Mouse (Mus musculus) MEL (cell line): ENCODE measurements around the gene Kif26a. TPM values are rescaled to one million over a fixed set of nuclear protein-coding genes. Genes with fewer than 3 reads are reported as not detected.
A peak's percentile ranks its signal among the peaks of the same experiment; 100 is the strongest.

Experiments
- DNase-seq: peaks from one replicate; pipeline ENCODE4 v3.0.0; 2011; ENCODE audit warnings: low read depth, low spot score
- H3K27ac ChIP-seq: 2 replicates; pipeline ENCODE4 v1.5.1; 2012; ENCODE audit warnings: low read depth, mild to moderate bottlenecking, control low read depth, low read length, moderate library complexity; ENCODE audit not compliant: control insufficient read depth
- H3K27me3 ChIP-seq, 2 experiments: fragments of 150-350 bp in 1 of 2; sonication (generic) in 1 of 2; 2 replicates each; pipeline ENCODE4 v1.6.1; 2012; ENCODE audit warnings: low read length in 2 of 2, mild to moderate bottlenecking in 2 of 2, improper control_type of control experiment in 1 of 2, moderate library complexity in 1 of 2; ENCODE audit not compliant: insufficient read depth in 2 of 2, control insufficient read depth in 1 of 2
- H3K36me3 ChIP-seq, 2 experiments: 2 replicates each; pipeline ENCODE4 v1.6.1; 2012 to 2014; ENCODE audit warnings: low read length in 2 of 2, improper control_type of control experiment in 1 of 2, inconsistent platforms in 1 of 2, mild to moderate bottlenecking in 1 of 2; ENCODE audit not compliant: insufficient read depth in 2 of 2, control insufficient read depth in 1 of 2
- H3K4me1 ChIP-seq, 2 experiments: fragments of 150-350 bp in 1 of 2; sonication (generic) in 1 of 2; 2 replicates each; pipeline ENCODE4 v1.6.1; 2012; ENCODE audit warnings: low read length in 2 of 2, improper control_type of control experiment in 1 of 2, mild to moderate bottlenecking in 1 of 2; ENCODE audit not compliant: insufficient read depth in 2 of 2, control insufficient read depth in 1 of 2
- H3K4me3 ChIP-seq, 2 experiments: fragments of 150-350 bp in 1 of 2; sonication (generic) in 1 of 2; 2 replicates each; pipeline ENCODE4 v1.5.1; 2012; ENCODE audit warnings: low read depth in 2 of 2, low read length in 2 of 2, mild to moderate bottlenecking in 2 of 2, moderate library complexity in 2 of 2, control low read depth in 1 of 2, improper control_type of control experiment in 1 of 2; ENCODE audit not compliant: control insufficient read depth in 1 of 2, insufficient read depth in 1 of 2
- H3K79me2 ChIP-seq: 2 replicates; pipeline ENCODE4 v1.6.1; 2012; ENCODE audit warnings: mild to moderate bottlenecking, low read length, moderate library complexity; ENCODE audit not compliant: control insufficient read depth, poor library complexity, insufficient read depth
- H3K9ac ChIP-seq: 2 replicates; pipeline ENCODE4 v1.6.1; 2012; ENCODE audit warnings: low read depth, mild to moderate bottlenecking, control low read depth, low read length, moderate library complexity; ENCODE audit not compliant: control insufficient read depth, poor library complexity, severe bottlenecking
- H3K9me3 ChIP-seq: fragments of 150-350 bp; sonication (generic); replicated peaks from 2 replicates; pipeline ENCODE4 v1.6.1; 2012; ENCODE audit warnings: mild to moderate bottlenecking, low read length, improper control_type of control experiment, moderate library complexity; ENCODE audit not compliant: insufficient read depth
- CHD1 ChIP-seq: IDR thresholded peaks from 2 replicates; pipeline ENCODE4 v1.6.1; 2012; ENCODE audit warnings: low read depth, mild to moderate bottlenecking, inconsistent platforms, low read length, improper control_type of control experiment
- CHD2 ChIP-seq: IDR thresholded peaks from 2 replicates; pipeline ENCODE4 v1.6.1; 2011; ENCODE audit warnings: low read length, improper control_type of control experiment
- CTCF ChIP-seq, 3 experiments: IDR thresholded peaks in 2 of 3; conservative IDR thresholded peaks in 1 of 3; 2 replicates each; pipeline ENCODE4 v1.5.1; 2011 to 2012; ENCODE audit warnings: low read length in 3 of 3, low read depth in 2 of 3, mild to moderate bottlenecking in 2 of 3, improper control_type of control experiment in 1 of 3, inconsistent platforms in 1 of 3, mixed read lengths in 1 of 3, moderate library complexity in 1 of 3; ENCODE audit not compliant: control insufficient read depth in 1 of 3, insufficient read depth in 1 of 3, poor library complexity in 1 of 3, severe bottlenecking in 1 of 3
- E2F4 ChIP-seq: IDR thresholded peaks from 2 replicates; pipeline ENCODE4 v1.6.1; 2011; ENCODE audit warnings: low read depth, low read length, improper control_type of control experiment, borderline replicate concordance
- ELF1 ChIP-seq: IDR thresholded peaks from 2 replicates; pipeline ENCODE4 v1.6.1; 2014; ENCODE audit warnings: low read depth, mild to moderate bottlenecking, inconsistent platforms, low read length, improper control_type of control experiment, moderate library complexity
- EP300 ChIP-seq, 2 experiments: IDR thresholded peaks; 2 replicates each; pipeline ENCODE4 v1.6.1; 2011; ENCODE audit warnings: improper control_type of control experiment in 2 of 2, low read length in 2 of 2, low read depth in 1 of 2, mild to moderate bottlenecking in 1 of 2
- GATA1 ChIP-seq: IDR thresholded peaks from 2 replicates; pipeline ENCODE4 v1.6.1; 2011; ENCODE audit warnings: low read depth, low read length, improper control_type of control experiment
- HCFC1 ChIP-seq: IDR thresholded peaks from 2 replicates; pipeline ENCODE4 v1.6.1; 2012; ENCODE audit warnings: low read depth, mild to moderate bottlenecking, inconsistent platforms, low read length, improper control_type of control experiment, moderate library complexity
- KAT2A ChIP-seq: conservative IDR thresholded peaks from 2 replicates; pipeline ENCODE4 v1.6.1; 2012; ENCODE audit warnings: low read depth, low read length, improper control_type of control experiment, inconsistent platforms
- MAX ChIP-seq: IDR thresholded peaks from 2 replicates; pipeline ENCODE4 v1.6.1; 2011; ENCODE audit warnings: low read length, improper control_type of control experiment
- MAZ ChIP-seq: IDR thresholded peaks from 2 replicates; pipeline ENCODE4 v1.6.1; 2012; ENCODE audit warnings: low read depth, mild to moderate bottlenecking, inconsistent platforms, low read length, improper control_type of control experiment
- MEF2A ChIP-seq: IDR thresholded peaks from 2 replicates; pipeline ENCODE4 v1.6.1; 2014; ENCODE audit warnings: low read depth, mild to moderate bottlenecking, inconsistent platforms, low read length, improper control_type of control experiment; ENCODE audit not compliant: poor library complexity, insufficient replicate concordance, severe bottlenecking; ENCODE audit errors: extremely low read depth
- MXI1 ChIP-seq: IDR thresholded peaks from 2 replicates; pipeline ENCODE4 v1.6.1; 2011; ENCODE audit warnings: mild to moderate bottlenecking, low read depth, low read length, improper control_type of control experiment
- MYB ChIP-seq: IDR thresholded peaks from 2 replicates; pipeline ENCODE4 v1.6.1; 2011; ENCODE audit warnings: mild to moderate bottlenecking, low read depth, low read length, improper control_type of control experiment
- MYC ChIP-seq: IDR thresholded peaks from 2 replicates; pipeline ENCODE4 v1.6.1; 2011; ENCODE audit warnings: low read depth, mild to moderate bottlenecking, low read length, improper control_type of control experiment, moderate library complexity
- NELFE ChIP-seq: IDR thresholded peaks from 2 replicates; pipeline ENCODE4 v1.6.1; 2011; ENCODE audit warnings: low read depth, low read length, improper control_type of control experiment
- NRF1 ChIP-seq: IDR thresholded peaks from 2 replicates; pipeline ENCODE4 v1.6.1; 2014; ENCODE audit warnings: low read depth, mild to moderate bottlenecking, inconsistent platforms, low read length, improper control_type of control experiment, moderate library complexity; ENCODE audit not compliant: poor library complexity, insufficient read depth, severe bottlenecking
- POLR2A ChIP-seq, 2 experiments: IDR thresholded peaks; 2 replicates each; pipeline ENCODE4 v1.6.1; 2011 to 2012; ENCODE audit warnings: low read length in 2 of 2, mild to moderate bottlenecking in 2 of 2, control low read depth in 1 of 2, improper control_type of control experiment in 1 of 2, low read depth in 1 of 2, moderate library complexity in 1 of 2; ENCODE audit not compliant: control insufficient read depth in 1 of 2, insufficient read depth in 1 of 2, poor library complexity in 1 of 2
- POLR2AphosphoS5 ChIP-seq: IDR thresholded peaks from 2 replicates; pipeline ENCODE4 v1.6.1; 2012; ENCODE audit warnings: low read depth, borderline replicate concordance, mild to moderate bottlenecking, inconsistent platforms, low read length, moderate library complexity, mixed read lengths
- RAD21 ChIP-seq: IDR thresholded peaks from 2 replicates; pipeline ENCODE4 v1.6.1; 2011; ENCODE audit warnings: mild to moderate bottlenecking, low read depth, low read length, improper control_type of control experiment
- SIN3A ChIP-seq: IDR thresholded peaks from 2 replicates; pipeline ENCODE4 v1.6.1; 2012; ENCODE audit warnings: low read length, improper control_type of control experiment, inconsistent platforms
- SMC3 ChIP-seq: IDR thresholded peaks from 2 replicates; pipeline ENCODE4 v1.6.1; 2011; ENCODE audit warnings: low read depth, low read length, improper control_type of control experiment
- TAL1 ChIP-seq: IDR thresholded peaks from 2 replicates; pipeline ENCODE4 v1.6.1; 2012; ENCODE audit warnings: mild to moderate bottlenecking, inconsistent platforms, low read length, moderate library complexity, mixed read lengths
- TBP ChIP-seq: IDR thresholded peaks from 2 replicates; pipeline ENCODE4 v1.8.0; 2011; ENCODE audit warnings: low read depth, low read length, improper control_type of control experiment
- TCF12 ChIP-seq: IDR thresholded peaks from 2 replicates; pipeline ENCODE4 v1.6.1; 2014; ENCODE audit warnings: low read depth, mild to moderate bottlenecking, inconsistent platforms, low read length, improper control_type of control experiment, moderate library complexity
- UBTF ChIP-seq: IDR thresholded peaks from 2 replicates; pipeline ENCODE4 v1.6.1; 2012; ENCODE audit warnings: low read depth, mild to moderate bottlenecking, inconsistent platforms, low read length, improper control_type of control experiment, moderate library complexity, borderline replicate concordance; ENCODE audit not compliant: insufficient read depth
- USF1 ChIP-seq: IDR thresholded peaks from 2 replicates; pipeline ENCODE4 v1.6.1; 2014; ENCODE audit warnings: low read depth, mild to moderate bottlenecking, inconsistent platforms, low read length, improper control_type of control experiment, moderate library complexity
- ZKSCAN1 ChIP-seq: IDR thresholded peaks from 2 replicates; pipeline ENCODE4 v1.6.1; 2012; ENCODE audit warnings: low read depth, mild to moderate bottlenecking, inconsistent platforms, low read length, improper control_type of control experiment, moderate library complexity
- ZMIZ1 ChIP-seq: IDR thresholded peaks from 2 replicates; pipeline ENCODE4 v1.6.1; 2012; ENCODE audit warnings: low read depth, mild to moderate bottlenecking, inconsistent platforms, low read length, improper control_type of control experiment, moderate library complexity
- ZNF384 ChIP-seq: IDR thresholded peaks from 2 replicates; pipeline ENCODE4 v1.6.1; 2012; ENCODE audit warnings: low read depth, mild to moderate bottlenecking, inconsistent platforms, low read length, improper control_type of control experiment
- polyA plus RNA-seq, 2 experiments: library from polyadenylated mRNA; stranded (reverse) in 1 of 2; unstranded in 1 of 2; fragments of >175 nt in 1 of 2; fragments of >200 nt in 1 of 2; gene quantifications; 2 replicates each; pipeline versions ENCODE4 v1.2.1 to v1.2.4; 2012; ENCODE audit warnings: low replicate concordance in 2 of 2, low read depth in 1 of 2; ENCODE audit not compliant: insufficient read length in 2 of 2, insufficient read depth in 1 of 2, missing spikeins in 1 of 2
- total RNA-seq: library from RNA; depleted of rRNA; stranded (reverse); fragments of 300-350 nt; gene quantifications from 2 replicates; pipeline ENCODE4 v1.2.3, GENCODE M21; 2012; rRNA removed

Kif26a gene
- 4.4 and 6.9 TPM in 2 replicates for total RNA-seq
- polyA plus RNA-seq, result 1 to 10 TPM in 1 of 2 experiments, not detected in 1; 4.8 TPM

GRCm38 (mm10) chr12:112145875-112146651 is at the start of gene Kif26a:
Gene Kif26a, plus strand, starts transcription at chr12:112146208.
- no peaks in the 10 kb centered on the region for H3K27me3 ChIP-seq

GRCm38 (mm10) chr12:112096733-112097117 is 49.3 kb upstream of the Kif26a start:
- Histone ChIP-seq H3K27me3 (no peaks in the 10 kb centered on the region), H3K36me3 (no peaks in the 10 kb centered on the region), H3K4me3 (no peak overlapping the region), H3K27ac (no peak overlapping the region), H3K79me2 (no peaks in the 10 kb centered on the region), H3K9ac (no peak overlapping the region), H3K4me1 (no peaks in the 10 kb centered on the region), H3K9me3 (peaks cover 2% of the 10 kb centered on the region)
- DNase-seq, result no peak
- TF ChIP-seq SMC3, result no peak
- no peak for TF ChIP-seq MAX
- TF ChIP-seq EP300 (IDR thresholded peaks at IDR 0.05; ENCODE audit: low read depth in 1 of 2, low read length in 2 of 2), result no peak
- no peak for TF ChIP-seq RAD21
- no peak for TF ChIP-seq ZNF384
- TF ChIP-seq CHD1, result no peak
- no peak for TF ChIP-seq MXI1
- TF ChIP-seq CTCF (IDR thresholded peaks at IDR 0.05 in 2 of 3, conservative IDR thresholded peaks at IDR 0.05 in 1 of 3; ENCODE audit: control insufficient read depth in 1 of 3, insufficient read depth in 1 of 3, low read depth in 2 of 3, low read length in 3 of 3, poor library complexity in 1 of 3, severe bottlenecking in 1 of 3), result no peak
- no peak for TF ChIP-seq MYB
- no peak for TF ChIP-seq NELFE
- TF ChIP-seq CHD2, result no peak
- no peak for TF ChIP-seq SIN3A
- TF ChIP-seq MAZ, result no peak
- TF ChIP-seq KAT2A, result no peak
- TF ChIP-seq MEF2A, result no peak
- TF ChIP-seq ZKSCAN1, result no peak
- no peak for TF ChIP-seq ELF1
- TF ChIP-seq GATA1, result no peak
- no peak for TF ChIP-seq POLR2AphosphoS5

More at GRCm38 (mm10) chr12:112145875-112146651, at the start of gene Kif26a:
- no peaks in the 10 kb centered on the region for H3K36me3 ChIP-seq
- H3K4me3 ChIP-seq, result peak within 1 kb of the TSS; percentile 29 to 38
- no peak within 1 kb of the TSS for H3K27ac ChIP-seq
- H3K9ac ChIP-seq, result peak within 1 kb of the TSS; percentile 43
- DNase-seq, result peak; percentile 87
- no peaks in the 10 kb centered on the region for H3K4me1 ChIP-seq
- peaks cover 5% of the 10 kb centered on the region; the same call in 1 of the 2 replicates for H3K9me3 ChIP-seq
- TF ChIP-seq MYB, result no peak
- TF ChIP-seq CTCF (IDR thresholded peaks at IDR 0.05 in 2 of 3, conservative IDR thresholded peaks at IDR 0.05 in 1 of 3; ENCODE audit: control insufficient read depth in 1 of 3, insufficient read depth in 1 of 3, low read depth in 2 of 3, low read length in 3 of 3, poor library complexity in 1 of 3, severe bottlenecking in 1 of 3), result peak in 1 of 3 experiments; percentile 74; a peak in 2 of 6 replicates
- TF ChIP-seq NRF1, result peak; percentile 75
- no peak for TF ChIP-seq MYC
- no peak for TF ChIP-seq ZMIZ1
- TF ChIP-seq TAL1, result no peak
- TF ChIP-seq HCFC1, result no peak
- TF ChIP-seq POLR2A (IDR thresholded peaks at IDR 0.05; ENCODE audit: control insufficient read depth in 1 of 2, insufficient read depth in 1 of 2, low read depth in 1 of 2, low read length in 2 of 2, poor library complexity in 1 of 2), result peak in 1 of 2 experiments; percentile 54; a peak in 1 of 4 replicates
- TF ChIP-seq TBP, result 0 out of 2 replicates have a peak, but pooled peaks have one; percentile 13
- TF ChIP-seq SIN3A, result no peak; the same call in 1 of the 2 replicates
- TF ChIP-seq POLR2AphosphoS5, result no peak
- no peak; the same call in 1 of the 2 replicates for TF ChIP-seq MAZ
- TF ChIP-seq TCF12, result no peak
- no peak for TF ChIP-seq EP300 (IDR thresholded peaks at IDR 0.05; ENCODE audit: low read depth in 1 of 2, low read length in 2 of 2)
- no peak for TF ChIP-seq CHD2
- 0 out of 2 replicates have a peak, but pooled peaks have one; percentile 54 for TF ChIP-seq E2F4
- TF ChIP-seq NELFE, result 0 out of 2 replicates have a peak, but pooled peaks have one; percentile 28
- TF ChIP-seq GATA1, result no peak
- TF ChIP-seq USF1, result no peak
- TF ChIP-seq RAD21, result no peak
- TF ChIP-seq UBTF, result 0 out of 2 replicates have a peak, but pooled peaks have one; percentile 75
- TF ChIP-seq MEF2A, result no peak
- no peaks in the 10 kb centered on the region for H3K79me2 ChIP-seq
